Mouse (Mus musculus): ENCODE data around the gene Crygn. TPM values are rescaled to one million over a fixed set of nuclear protein-coding genes. Genes with fewer than 3 reads are reported as not detected.
"Not testable (repeated sequence)": the region's sequence is repeated elsewhere in the genome, so short reads cannot be mapped to it uniquely, and the experiment has no call there.

The Crygn gene
- not detected for total RNA-seq (2021)

- DNase-seq, result no peak
Measured at GRCm38 (mm10) chr5:24757816-24758215, at the start of gene Crygn. Gene Crygn (minus strand): TSS chr5:24758008.

DNA sequence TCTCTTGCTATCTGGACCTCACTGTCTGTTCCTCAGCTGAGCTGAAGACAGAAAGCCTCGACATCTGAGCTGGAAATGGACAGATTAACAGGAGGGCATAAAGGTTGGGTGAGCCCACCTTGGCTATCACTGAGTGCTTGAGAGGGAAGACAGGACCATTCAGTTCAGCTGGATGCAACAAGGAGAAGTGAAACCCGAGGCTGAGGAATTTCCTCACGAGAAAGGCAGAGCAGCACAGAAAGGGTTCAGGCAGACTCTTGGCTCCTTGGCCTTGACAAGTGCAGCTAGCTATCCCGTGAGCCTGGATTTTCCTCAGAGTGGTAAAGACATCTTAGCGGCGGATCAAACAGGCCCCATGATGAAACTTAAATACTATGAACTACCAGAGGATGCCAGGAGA lies 47.4 kb upstream of the Crygn start:
- DNase-seq, result no peak

GRCm38 (mm10) chr5:24804661-24805060 lies 46.9 kb upstream of the Crygn start:
- DNase-seq, result no peak

GRCm38 (mm10) chr5:24801841-24802624 lies 44.2 kb upstream of the Crygn start:
- no peak for DNase-seq

DNA sequence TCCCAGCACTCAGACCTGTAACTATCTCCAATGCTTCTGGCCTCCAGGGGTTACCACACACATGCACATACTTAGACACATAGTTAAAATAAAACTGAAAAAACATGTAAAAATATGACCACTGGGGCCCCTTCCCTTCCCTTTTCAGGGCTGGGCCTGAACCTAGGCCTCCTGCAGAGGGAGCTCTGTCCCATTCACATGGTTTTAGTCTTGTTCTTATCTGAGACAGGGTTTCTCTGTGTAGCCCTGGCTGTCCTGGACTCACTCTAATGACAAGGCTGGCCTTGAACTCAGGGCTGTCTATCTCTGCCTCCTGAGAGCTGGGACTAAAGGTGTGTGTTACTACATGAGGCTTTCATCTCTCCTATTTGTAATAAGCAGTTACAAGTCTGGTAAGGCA lies 42.6 kb upstream of the Crygn start:
- no peak for DNase-seq

DNA sequence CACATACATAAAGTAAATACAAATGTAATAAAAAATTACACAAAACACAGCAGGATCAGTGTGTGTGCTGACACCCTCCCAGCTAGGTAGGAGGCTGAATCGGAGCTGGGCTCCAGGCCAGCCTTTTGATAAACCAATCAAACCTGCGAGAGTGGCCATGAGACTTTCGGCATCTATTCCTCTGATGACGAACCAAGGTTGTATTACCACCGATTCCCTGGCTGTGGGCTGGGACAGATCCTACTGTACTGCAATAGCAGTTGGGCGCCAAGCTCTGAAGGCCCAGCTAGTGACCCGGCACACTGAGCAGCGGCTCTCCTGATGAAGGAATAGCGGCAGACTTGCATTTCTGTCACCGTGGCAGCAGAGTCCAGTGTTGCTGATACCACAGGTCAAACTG lies 40.8 kb upstream of the Crygn start:
- DNase-seq, result peak; percentile 44

DNA sequence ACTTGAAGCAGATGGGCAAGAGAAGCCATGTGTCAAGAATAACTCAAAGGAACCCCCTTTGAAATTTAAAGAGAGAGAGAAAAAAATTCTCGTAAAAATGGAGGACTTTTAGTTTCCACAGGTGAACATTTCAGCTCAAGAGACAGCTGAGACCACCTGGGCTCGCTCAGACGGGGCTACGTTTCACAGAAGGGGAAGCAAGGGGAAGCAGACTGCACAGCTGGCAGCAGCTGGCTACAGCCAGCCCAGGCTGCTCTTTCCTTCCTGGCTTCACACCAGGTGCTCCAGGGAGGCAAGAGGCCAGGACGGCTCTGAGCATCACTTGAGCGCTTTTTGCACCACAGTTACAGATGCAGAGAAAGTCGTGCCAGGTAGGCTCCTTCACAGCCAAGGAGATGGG lies 40.0 kb upstream of the Crygn start:
- DNase-seq, result no peak

GRCm38 (mm10) chr5:24792961-24793360 lies 35.2 kb upstream of the Crygn start:
- no peak for DNase-seq

- DNase-seq, result no peak
Measured at GRCm38 (mm10) chr5:24782957-24783356, 25.1 kb upstream of the Crygn start.

DNA sequence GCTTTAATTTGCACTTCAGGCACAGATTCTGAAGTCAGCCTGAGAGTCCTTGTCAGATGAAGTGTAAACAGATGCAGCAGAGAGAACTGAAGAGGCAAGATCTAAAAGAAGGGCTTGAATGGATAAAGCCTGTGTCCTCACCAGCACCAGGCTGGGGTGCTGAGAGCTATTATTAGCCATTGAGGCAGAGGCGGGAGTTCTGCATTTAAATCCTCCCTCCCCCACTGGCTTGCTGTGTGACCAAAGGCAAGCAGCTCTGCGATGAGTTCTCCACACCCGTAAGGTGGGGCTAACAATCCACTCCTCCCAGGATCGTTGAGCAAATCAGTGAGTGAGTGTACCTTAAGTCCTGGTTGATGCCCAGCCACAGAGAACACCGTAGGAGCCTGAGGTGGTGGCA lies 23.2 kb upstream of the Crygn start:
- peak; percentile 51 for DNase-seq

GRCm38 (mm10) chr5:24779881-24780512 lies 22.2 kb upstream of the Crygn start:
- DNase-seq, result peak; percentile 42

GRCm38 (mm10) chr5:24779321-24779720 lies 21.5 kb upstream of the Crygn start:
- DNase-seq, result no peak

DNA sequence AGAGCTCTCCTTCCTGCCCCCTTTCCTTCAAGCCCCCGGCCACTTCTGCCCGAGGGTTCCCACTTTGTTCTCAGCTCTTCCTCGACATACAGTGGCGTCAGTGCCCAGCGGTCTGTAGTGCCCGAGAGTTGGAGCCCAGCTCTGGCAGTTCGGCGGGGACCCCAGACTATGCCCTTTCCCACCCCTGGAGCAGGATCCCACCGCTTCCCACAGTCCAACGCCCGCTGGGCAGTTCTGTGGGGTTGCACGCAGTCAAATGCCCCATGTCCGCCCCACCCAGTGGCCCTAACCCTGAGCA lies 21.0 kb upstream of the Crygn start:
- DNase-seq, result no peak

DNA sequence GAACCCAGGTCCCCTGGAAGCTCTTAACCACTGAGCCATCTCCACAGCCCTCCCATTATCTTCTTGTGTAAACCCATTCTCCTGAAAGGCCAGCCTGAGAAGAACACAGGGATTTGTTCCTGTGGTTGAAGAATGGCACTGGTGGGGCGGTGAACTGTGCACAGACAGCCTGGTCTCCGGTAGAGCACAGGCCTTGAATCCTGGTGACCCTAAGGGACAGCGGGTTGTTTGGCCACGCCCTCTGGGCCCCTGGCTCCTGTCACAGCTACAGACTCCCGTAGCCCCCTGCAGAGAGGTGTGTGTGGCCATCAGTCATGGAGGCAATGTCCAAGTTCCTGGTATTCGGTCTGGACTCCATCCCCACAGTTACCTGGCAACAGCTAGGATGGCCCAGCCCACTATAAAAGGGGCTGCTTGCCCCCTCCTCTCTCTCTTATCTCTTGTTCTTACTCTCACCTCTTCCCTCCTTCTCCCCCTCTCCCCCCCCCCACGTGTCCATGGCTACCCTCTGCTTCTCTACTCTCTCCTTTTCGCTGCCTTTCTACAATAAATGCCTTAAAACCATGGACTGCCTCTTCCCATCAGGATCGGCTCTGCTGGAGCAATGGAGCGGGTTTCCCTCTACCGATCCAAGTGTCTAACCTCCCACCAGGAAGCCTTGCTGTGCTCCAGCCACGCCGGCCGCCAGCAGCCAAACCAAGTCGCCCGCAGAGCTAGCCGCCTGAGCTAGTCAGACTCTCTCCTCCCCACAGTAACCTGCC lies 20.5 kb upstream of the Crygn start:
- DNase-seq, result no peak

DNA sequence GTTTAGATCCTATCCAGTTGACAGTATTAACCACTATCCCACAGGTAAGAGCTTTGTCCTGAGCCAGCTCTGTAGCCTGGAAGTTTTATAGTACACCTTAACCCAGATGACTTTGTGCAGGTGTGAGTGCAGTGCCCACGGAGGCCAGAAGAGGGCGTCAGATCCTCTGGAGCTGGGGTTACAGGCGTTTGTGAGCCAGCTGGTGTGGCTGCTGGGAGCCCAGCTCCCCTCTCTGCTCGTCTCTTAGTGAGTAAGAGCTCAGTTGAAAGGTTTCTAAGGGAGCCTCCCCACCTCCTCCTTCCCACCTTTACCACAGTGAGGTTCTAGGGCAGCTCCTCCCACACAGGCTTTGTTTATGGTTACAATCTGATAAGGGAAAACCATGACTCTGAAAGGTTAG lies 18.9 kb upstream of the Crygn start:
- DNase-seq, result no peak

DNA sequence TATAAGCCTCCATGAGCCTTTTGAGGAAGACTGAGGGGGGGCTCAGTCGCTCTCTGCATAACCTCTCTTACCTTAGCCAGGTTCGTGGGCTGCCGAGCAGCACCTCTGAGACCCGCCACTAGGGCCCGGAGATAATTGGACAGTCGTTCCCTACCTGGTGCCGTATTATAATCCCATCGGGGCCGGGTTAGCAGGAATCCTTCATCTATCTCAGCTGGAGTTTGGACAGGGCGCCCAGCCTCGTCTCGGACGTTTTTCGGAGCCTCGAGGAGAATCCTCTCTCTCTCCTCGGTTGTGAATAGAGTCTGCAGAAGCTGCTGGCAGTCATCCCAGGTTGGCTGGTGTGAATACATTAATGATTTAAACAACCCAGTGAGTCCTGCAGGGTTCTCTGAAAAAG lies 16.7 kb upstream of the Crygn start:
- DNase-seq, result not testable (repeated sequence)

- no peak for DNase-seq
Measured at GRCm38 (mm10) chr5:24756931-24757330, 877 bp downstream of the Crygn start.

DNA sequence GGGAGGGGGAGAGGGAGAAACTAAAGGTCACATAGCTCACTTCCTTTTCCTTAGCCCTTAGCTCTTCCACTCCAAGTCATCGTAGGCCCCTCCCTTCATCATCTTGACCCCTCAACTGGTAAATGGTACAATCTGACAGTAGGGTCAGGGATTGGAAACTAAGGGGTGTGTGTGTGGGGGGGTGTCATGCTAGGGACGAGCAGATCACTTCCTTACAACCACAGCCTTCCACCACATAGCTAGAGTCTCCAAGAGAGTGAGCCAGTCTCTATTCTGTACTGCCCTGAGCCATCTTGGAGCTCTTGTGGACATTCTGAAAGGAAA lies 5.7 kb downstream of the Crygn start:
- DNase-seq, result no peak

DNA sequence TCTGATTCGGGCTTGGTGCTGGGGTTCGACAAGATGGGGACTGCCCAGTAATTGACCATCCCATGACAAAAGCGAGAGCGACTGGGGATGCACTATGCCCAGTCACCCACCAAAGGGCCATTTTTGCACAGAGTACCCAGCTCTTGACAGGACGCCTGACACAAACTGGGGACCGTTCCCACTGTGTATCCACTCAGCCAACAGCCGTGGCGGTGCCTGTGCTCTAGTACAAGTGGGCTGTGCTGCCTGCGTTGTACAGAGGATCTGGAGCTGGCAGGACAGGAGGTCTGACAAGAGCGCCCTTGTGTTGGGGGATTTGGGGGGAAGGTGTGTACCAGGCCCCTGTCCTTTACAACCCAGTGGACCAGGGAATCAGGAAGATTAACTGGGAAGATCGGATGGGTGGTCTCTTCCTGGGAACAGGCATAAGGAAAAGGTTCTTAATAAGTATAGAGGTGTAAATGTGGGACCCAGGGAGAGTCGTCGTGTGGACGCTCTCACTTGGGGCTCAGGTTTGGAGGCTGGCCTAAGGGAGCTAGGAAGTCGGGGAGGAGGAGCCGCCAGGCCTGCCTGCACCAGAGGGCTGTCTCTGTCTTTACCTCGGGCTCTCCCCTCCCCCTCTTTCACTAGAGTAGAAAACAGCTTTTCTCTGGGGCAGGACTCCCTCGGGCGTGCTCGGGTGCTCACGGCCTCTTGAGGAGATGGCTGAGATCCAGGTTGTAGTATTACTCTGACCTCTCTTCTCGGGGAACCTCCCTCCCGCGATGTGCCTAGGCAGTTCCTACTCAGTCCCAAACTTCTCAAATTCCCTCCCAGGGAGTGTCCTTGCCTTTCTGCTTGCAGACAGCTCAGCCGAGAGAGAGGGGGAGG lies 6.3 kb downstream of the Crygn start:
- peak; percentile 66 for DNase-seq

DNA sequence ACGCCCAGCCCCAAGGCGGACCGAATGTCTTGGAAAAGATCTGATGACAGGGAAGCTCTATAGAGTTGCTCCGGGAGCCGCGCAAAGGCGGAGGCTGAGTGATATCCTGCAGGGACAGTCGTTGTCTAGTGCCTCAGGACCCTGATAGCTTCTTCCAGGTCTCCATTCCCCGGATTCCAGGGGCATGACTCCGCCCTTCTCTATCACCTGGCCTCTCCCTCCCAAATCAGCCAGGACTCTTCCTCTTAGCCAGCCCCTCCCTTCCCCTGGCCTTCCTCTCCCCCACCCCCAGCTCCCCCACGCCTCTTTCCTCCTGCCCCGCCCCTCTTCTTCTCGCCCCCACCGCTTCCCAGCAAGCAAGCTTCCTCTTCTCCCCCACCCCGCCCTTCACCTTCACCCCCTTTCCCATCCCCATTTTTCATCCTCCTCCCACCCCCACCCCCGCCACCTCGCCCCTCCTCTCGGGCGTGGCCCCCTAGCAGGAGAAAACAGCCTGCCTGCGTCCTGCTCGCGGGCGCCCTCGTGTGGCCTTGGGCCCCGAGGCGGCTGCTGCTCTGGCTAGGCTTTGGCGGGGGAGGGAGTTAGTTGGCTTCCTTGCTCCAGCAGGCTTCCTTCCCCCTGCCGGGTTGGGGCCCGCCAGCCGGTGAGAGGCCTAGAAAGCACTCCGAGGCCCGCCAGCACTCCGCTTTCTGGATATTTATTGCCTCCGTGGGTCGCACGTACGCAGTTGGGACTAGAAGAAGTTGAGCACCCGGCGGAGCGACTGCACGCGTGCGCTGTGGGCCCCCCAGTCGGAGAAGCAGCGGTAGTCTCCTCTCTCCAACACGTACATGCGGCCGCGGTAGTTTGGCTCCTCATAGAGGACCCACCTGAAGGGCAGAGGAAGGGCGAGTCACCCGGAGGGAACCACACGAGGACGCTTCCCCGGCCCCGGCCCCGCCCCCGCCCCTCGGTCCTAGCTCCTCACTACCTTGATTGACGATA lies 7.2 kb downstream of the Crygn start:
- DNase-seq, result peak; percentile 94

GRCm38 (mm10) chr5:24749731-24750130 lies 8.1 kb downstream of the Crygn start:
- DNase-seq, result no peak

GRCm38 (mm10) chr5:24747533-24747932 lies 10.3 kb downstream of the Crygn start:
- DNase-seq, result no peak
